Mouse (Mus musculus) gastrocnemius, postnatal 10 days (tissue): ENCODE data around the gene Olfr510. TPM values are rescaled to one million over a fixed set of nuclear protein-coding genes. Genes with fewer than 3 reads are reported as not detected.
"Not testable (repeated sequence)": the region's sequence is repeated elsewhere in the genome, so short reads cannot be mapped to it uniquely, and the experiment has no call there.

Source experiments
- DNase-seq: peaks from one replicate; pipeline ENCODE4 v3.0.0; 2021; ENCODE audit warnings: mixed read lengths
- long read RNA-seq, 2 experiments: library from polyadenylated mRNA; stranded (forward); transcript quantifications; one replicate each; pipeline ENCODE4 v2.0.0; 2021
- total RNA-seq, 2 experiments: library from RNA; stranded (reverse); gene quantifications; 2 replicates each; pipeline ENCODE4 v1.2.3; 2021

The Olfr510 gene
- total RNA-seq = not detected
- long read RNA-seq, experiment 1 = 0 reads
- long read RNA-seq, experiment 2 = 0 reads

DNA sequence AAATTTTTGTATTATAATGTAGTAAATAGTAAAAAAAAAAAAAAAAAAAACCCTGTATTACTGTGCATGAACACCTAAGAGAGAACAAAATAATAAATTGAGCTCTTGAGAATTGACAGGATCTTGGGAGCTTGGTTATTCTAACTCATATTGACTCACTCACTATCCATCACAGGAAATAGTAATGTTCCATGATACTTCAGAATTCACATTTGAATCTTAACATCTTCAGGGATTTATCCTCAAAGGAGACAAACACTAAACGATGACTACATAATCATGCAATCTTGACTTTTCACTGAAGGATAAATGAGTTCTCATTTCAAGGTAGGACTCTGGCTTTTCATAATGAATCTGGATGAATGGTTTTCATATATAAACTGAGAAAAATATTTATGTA lies at the start of gene Olfr510:
Gene Olfr510 (plus strand): TSS at position 301 of the 400 bp plus-strand sequence.
- no peak for DNase-seq

DNA sequence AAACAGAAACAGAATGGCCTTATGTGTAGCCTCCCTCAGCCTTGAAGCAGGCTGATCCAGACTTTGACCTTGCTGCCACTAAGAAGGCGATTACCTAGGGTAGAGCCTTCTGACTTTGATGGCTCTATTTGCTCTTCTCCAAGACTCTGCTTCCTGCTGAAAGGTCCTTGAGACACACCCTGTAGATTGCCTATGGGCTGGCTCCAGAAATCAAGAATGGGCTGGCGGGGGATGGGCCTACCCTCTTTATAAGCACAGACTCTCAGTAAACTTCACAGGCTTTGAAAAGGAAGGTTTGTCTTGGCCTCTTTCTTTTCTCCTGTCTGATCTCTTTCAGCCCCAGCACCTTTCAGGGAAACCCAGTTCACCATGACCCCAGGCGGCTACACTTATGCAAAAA lies 49.4 kb upstream of the Olfr510 start:
- not testable (repeated sequence) for DNase-seq

DNA sequence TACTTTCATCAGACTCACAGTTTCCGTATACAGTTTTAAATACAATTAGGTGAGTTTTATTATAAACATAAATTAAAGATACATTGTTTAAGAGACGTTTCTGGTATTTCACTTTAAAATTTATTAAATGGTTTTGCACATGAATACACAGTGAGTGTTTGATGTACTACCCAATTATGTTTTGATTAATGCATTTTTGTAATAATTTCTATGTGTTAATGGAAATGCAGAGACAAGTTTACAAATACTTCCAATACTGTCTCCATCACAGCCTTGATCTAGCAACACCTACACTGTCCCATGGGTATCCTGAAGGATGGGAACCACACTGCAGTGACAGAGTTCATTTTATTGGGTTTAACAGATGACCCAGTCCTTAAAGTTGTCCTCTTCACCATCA lies 44.7 kb upstream of the Olfr510 start, which contains the start of gene Olfr507:
Gene Olfr507 (plus strand): TSS at position 301 of the 400 bp plus-strand sequence.
- no peak for DNase-seq

DNA sequence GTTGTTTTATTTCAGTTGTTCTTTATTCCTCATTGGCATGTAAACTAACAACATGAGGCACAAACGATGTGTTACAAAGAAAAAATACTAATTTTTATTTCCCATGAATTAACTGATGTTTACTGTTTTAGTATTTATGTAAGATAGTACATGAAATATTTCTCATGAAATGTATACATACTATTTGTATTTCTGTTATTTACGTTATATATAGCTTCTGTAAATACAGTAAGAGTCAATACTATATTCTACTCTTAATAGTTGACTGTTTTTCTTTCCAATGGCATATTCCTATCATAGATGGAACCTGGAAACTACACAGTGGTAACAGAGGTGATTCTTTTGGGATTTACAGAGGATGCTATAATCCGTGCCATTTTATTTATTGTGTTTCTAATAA lies 36.5 kb upstream of the Olfr510 start, which contains the start of gene Olfr508:
Gene Olfr508 (plus strand): TSS at position 301 of the 400 bp plus-strand sequence.
- DNase-seq = no peak

DNA sequence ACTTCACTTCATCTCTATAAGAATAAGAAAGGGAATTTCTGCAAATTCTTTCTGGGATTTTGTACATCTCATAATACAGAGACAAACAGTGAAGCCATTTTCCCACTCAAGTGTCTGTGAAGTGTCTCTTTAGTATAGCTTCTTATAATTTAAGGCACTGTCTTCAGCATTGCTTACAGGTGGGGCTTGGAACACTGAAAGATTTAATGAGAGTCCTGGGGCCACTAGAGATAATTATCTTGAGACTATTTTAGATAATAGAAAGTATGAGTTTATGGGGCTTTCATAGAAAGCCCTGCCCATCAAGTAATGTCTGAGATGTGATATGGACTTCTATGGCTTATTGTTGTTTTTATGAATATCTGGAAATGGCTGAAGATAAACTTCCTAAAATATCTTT lies 14.4 kb upstream of the Olfr510 start, which contains the start of gene Olfr509:
Gene Olfr509 (minus strand): TSS at position 101 of the 400 bp plus-strand sequence.
- DNase-seq = no peak

DNA sequence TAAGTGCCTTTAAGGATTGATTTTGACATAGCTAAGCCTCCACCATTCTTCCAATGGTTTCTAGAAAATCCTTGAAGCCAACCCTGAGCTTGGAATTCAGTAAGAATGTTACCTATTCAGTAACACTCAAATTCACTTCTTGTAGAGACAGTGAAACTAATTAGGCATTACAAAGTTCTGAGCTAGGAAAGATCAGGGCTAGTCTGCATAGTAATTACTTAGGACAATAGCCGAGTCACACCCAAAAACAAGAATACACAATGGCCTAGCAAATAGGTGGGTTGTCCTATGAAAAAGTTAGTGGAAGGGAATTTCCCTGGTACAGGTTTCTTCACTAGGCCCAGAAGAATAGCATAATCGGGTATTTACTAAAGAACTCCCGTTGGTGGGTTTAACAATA lies 3.8 kb upstream of the Olfr510 start:
- DNase-seq = no peak

DNA sequence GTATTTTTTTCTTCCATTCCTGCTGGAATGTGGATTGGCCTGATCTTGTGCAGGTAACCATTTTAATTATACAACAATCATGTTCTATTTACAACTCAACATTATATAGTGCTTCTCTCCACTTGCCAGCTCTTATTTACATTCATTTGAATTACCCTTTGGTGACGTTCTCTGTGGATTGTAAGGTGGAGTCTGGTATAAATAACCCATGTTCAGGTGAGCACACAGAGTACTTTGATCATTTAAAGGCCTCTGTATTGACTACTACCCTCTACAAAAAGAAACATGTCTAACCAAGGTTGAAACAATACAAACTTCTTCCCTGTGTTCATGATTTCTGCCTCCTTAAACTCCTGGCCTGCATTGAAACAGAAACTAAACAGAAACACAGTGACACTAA lies 4.8 kb downstream of the Olfr510 start:
- DNase-seq = no peak

DNA sequence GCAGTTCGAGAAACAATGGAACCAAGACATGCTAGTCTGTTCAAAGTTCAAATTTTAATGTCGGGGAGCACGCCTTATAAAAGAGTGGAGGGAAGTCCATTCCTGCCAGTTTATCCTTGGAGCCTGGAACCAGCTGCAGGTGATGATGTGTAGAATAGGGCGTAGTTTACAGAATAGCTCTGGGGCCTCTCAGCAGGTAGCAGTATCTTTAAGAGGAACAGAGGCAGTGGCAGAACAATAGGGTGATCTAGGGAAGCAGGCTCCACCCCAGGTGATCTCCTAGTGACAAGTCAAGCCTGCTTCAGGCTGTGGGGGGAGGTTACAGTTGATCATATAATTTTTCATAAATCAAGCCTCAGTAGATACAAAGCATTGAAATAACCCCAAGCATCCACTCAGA lies 12.7 kb downstream of the Olfr510 start:
- DNase-seq = no peak

DNA sequence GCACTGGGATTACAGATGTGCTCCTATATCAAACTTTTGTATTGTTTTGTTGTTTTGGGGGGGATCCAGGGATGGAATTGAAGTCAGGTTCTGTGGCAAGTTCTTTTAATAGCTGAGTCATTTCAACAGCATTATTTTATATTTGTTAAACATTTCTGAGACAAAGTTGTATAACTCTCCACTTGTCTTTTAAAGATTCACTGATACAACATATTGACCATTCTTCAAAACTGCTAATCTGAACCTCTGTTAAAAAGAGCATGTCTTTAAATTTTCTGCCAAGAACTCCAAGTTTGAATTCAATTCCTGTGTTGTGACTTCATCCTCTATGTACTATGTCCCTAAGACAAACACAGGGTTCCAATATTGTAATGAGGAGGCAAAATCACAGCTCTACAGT lies 46.8 kb downstream of the Olfr510 start, which contains the start of gene Olfr512:
Gene Olfr512 (plus strand): TSS at position 301 of the 400 bp plus-strand sequence.
- DNase-seq = no peak

Other genes with a start within 250 kb of the Olfr510 start
- not detected for gene Olfr497, start 246.0 kb upstream of the Olfr510 start, total RNA-seq
- not detected for gene Olfr498, start 201.1 kb upstream of the Olfr510 start, total RNA-seq
- not detected for gene Olfr502, start 141.4 kb upstream of the Olfr510 start, total RNA-seq
- gene Olfr503, start 121.9 kb upstream of the Olfr510 start, total RNA-seq = not detected
- gene Olfr504, start 100.6 kb upstream of the Olfr510 start, total RNA-seq = not detected
- gene Olfr506, start 55.6 kb upstream of the Olfr510 start, total RNA-seq = not detected
- not detected for gene Olfr507, start 44.6 kb upstream of the Olfr510 start, total RNA-seq
- not detected for gene Olfr508, start 36.4 kb upstream of the Olfr510 start, total RNA-seq
- not detected for gene Olfr509, start 14.5 kb upstream of the Olfr510 start, total RNA-seq
- gene Olfr512, start 46.9 kb downstream of the Olfr510 start, total RNA-seq = not detected
- gene Olfr513, start 84.6 kb downstream of the Olfr510 start, total RNA-seq = not detected
- not detected for gene Olfr514, start 159.6 kb downstream of the Olfr510 start, total RNA-seq
- not detected for gene Olfr516, start 184.1 kb downstream of the Olfr510 start, total RNA-seq
- gene Olfr517, start 206.0 kb downstream of the Olfr510 start, total RNA-seq = not detected
- gene Olfr518, start 218.6 kb downstream of the Olfr510 start, total RNA-seq = not detected
- not detected for gene Olfr519, start 228.0 kb downstream of the Olfr510 start, total RNA-seq